Mouse (Mus musculus): ENCODE data around the gene Ppp1r9a. TPM values are rescaled to one million over a fixed set of nuclear protein-coding genes. Genes with fewer than 3 reads are reported as not detected.

The Ppp1r9a gene
- total RNA-seq, 2 experiments from 2014 or later: 1.8 to 2.0 TPM

DNA sequence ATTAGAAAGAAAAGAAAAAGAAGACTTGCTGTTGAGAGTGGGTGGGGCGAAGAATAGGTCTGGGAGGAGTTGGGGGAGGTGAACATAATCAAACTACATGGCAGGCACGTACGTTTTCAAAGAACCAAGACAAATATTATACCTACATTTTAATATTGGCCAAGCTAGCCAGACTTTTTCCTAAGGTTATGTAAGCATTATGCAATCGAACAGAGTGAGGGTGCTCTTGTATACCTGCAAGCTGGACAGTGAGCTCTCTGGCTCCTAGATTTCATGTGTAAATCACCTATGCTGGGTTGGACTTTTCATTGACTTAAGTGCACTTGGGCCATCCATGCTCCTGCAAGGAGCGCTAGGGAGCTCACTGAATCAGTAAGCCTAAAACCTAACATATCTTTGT is 295.9 kb downstream of the Ppp1r9a start:
- TF ChIP-seq CTCF (IDR thresholded peaks at IDR 0.05): no peak
- Histone ChIP-seq H3K27ac (no peak overlapping the region), H3K4me3 (no peak overlapping the region)
- no peak for DNase-seq
- intact Hi-C loops (cut with DNase I): no loop called here

DNA sequence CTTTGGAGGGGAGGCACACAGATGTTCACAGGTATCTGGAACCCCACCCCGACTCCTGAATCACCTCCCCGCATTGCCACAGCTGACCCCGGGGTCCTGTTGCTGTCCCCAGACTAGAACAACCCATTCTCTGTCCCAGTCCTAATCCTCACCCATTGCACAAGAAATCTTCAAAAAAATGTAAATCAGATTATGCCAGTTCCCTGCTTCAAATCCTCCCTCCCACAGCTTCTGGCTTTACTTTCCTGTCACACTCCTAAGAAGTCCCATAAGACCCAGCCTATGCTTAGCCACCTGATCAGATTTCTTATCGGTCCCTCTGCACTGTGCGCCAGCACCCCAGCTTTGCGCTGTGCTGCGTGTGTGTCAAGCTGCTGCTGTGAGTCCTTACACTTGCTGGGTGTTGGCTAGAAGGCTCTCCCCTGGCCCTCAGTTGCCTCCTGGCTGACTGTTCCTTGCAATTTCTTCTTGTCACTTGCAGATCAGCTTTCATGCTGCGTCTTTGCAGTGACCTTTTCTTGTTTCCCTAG is 296.7 kb downstream of the Ppp1r9a start:
- DNase-seq: no peak
- Histone ChIP-seq H3K27ac (no peak overlapping the region), H3K4me3 (no peak overlapping the region)
- TF ChIP-seq CTCF (IDR thresholded peaks at IDR 0.05): no peak
- intact Hi-C loops (cut with DNase I): no loop called here

DNA sequence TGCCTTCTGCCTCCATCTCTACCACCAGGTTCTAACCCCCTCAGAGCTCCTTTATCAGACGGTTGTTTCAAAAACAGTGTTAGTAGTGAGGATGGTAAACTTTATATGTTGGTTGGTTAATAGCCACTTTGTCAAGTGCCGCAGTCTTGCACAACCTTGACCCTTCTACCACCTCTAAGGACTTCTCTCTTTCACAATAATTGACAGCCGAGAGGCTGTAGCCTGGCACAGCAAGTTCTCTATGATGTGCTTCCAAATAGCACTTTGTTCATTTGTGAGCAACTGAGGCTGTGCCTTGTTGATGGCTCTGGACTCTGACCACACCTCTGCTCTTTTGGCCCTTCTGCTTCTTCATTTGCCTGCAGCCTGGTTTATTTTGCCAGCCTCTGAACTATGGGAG is 297.2 kb downstream of the Ppp1r9a start:
- Histone ChIP-seq H3K27ac (no peak overlapping the region), H3K4me3 (no peak overlapping the region)
- intact Hi-C loops (cut with DNase I): no loop called here
- TF ChIP-seq CTCF (IDR thresholded peaks at IDR 0.05): no peak
- no peak for DNase-seq

DNA sequence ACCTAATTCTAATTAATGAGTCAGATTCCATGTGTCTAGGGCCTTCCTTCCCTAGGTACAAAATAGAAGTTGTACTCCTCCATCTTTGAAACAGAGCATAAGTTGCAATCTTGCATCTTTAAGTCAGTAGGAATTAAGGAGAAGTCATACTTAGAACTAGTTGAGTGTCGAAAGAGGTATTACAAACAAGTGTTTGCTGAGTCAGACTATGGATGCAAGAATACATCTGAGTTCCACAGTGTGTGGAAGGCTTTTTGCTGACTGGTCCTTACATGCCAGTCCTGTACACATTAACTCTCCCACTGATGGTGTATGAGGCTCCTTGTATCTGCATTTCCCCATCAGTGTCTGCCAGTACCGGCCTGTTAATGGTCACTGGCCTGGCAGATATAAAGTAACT is 305.1 kb downstream of the Ppp1r9a start:
- intact Hi-C loops (cut with DNase I): no loop called here
- no peak overlapping the region for H3K4me3 ChIP-seq
- TF ChIP-seq CTCF (IDR thresholded peaks at IDR 0.05): no peak
- no peak overlapping the region for H3K27ac ChIP-seq
- DNase-seq: no peak

Other genes starting within 250 kb of the Ppp1r9a start
- 10 to 100 TPM in 1 of 2 experiments, 1 to 10 TPM in 1; 9.3 to 10.9 TPM for gene Sgce, start 155.7 kb upstream of the Ppp1r9a start, total RNA-seq (2021)
- 1 to 10 TPM; 1.1 to 1.5 TPM for gene Peg10, start 155.6 kb upstream of the Ppp1r9a start, total RNA-seq (2021)